Mouse (Mus musculus) kidney, embryonic 16.5 days (tissue): ENCODE measurements around the gene Ahnak2. TPM values are rescaled to one million over a fixed set of nuclear protein-coding genes. Genes with fewer than 3 reads are reported as not detected.
A peak's percentile ranks its signal among the peaks of the same experiment; 100 is the strongest.

ENCODE experiments used
- ATAC-seq: fragments of 200-750 bp; cut with Nextera tagmentation; 2 replicates; pipeline ENCODE4 v1.8.0; 2017; ENCODE audit warnings: moderate TSS enrichment; ENCODE audit not compliant: low FRiP score, low TSS enrichment
- H3K27ac ChIP-seq: fragments of 300-500 bp; sonication (generic); 2 replicates; pipeline ENCODE4 v1.5.1; 2014; ENCODE audit warnings: low read length
- H3K27me3 ChIP-seq: fragments of 300-500 bp; sonication (generic); 2 replicates; pipeline ENCODE4 v1.6.1; 2014; ENCODE audit warnings: low read length, control low read depth, mixed read lengths; ENCODE audit not compliant: insufficient read depth
- H3K36me3 ChIP-seq: fragments of 300-500 bp; sonication (generic); 2 replicates; pipeline ENCODE4 v1.6.1; 2014; ENCODE audit warnings: low read length, control low read depth, mixed read lengths; ENCODE audit not compliant: insufficient read depth
- H3K4me1 ChIP-seq: fragments of 300-500 bp; sonication (generic); 2 replicates; pipeline ENCODE4 v1.6.1; 2014; ENCODE audit warnings: low read length, control low read depth, mixed read lengths; ENCODE audit not compliant: insufficient read depth
- H3K4me2 ChIP-seq: fragments of 300-500 bp; sonication (generic); replicated peaks from 2 replicates; pipeline ENCODE4 v1.6.1; 2014; ENCODE audit warnings: low read depth, low read length
- H3K4me3 ChIP-seq: fragments of 300-500 bp; sonication (generic); 2 replicates; pipeline ENCODE4 v1.5.1; 2014; ENCODE audit warnings: mild to moderate bottlenecking, low read length
- H3K9ac ChIP-seq: fragments of 300-500 bp; sonication (generic); replicated peaks from 2 replicates; pipeline ENCODE4 v1.6.1; 2014; ENCODE audit warnings: low read length
- H3K9me3 ChIP-seq: fragments of 300-500 bp; sonication (generic); 2 replicates; pipeline ENCODE4 v1.6.1; 2016; ENCODE audit warnings: low read length, control low read depth
- WGBS: fragments of 180-500 bp; shearing (Covaris S2); extraction: QIAGEN DNeasy Blood & Tissue Kit; methylation state at CpG from one replicate; pipeline ENCODE4 v1.1.7; 2014; 5-methylcytosine and 5-hydroxymethylcytosine counted together
- polyA plus RNA-seq: library from polyadenylated mRNA; unstranded; fragments of >200 nt; fragmentation: Nextera tagmentation; extraction: Ambion mirVana; gene quantifications from 2 replicates; pipeline ENCODE4 v1.2.1, GENCODE M21; 2015

The Ahnak2 gene
- polyA plus RNA-seq, 1 experiment from 2014 or later = 1.2 TPM

DNA sequence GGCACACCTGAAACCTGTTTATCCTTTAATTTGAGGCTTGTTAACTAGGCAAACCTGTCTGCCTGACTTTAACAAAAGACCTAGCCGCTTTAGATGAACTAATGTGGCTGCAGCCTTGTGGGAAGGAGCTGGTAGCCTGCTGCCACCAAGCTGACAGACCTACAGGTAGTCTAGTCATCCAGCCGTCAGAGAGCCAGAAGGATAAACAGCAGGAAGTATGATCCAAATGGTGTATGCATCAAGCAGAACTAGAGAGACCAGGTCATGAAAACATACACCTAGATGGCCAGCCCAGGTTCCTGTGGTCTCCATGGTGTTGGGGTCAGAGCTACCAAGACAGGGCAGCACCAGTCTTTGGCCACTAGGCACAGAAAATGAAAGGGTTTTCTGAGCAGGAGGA, 32.6 kb upstream of the Ahnak2 start:
- Histone ChIP-seq H3K4me3 (no peak overlapping the region), H3K9me3 (no peaks in the 10 kb centered on the region), H3K36me3 (peaks cover 6% of the 10 kb centered on the region; the same call in 1 of the 2 replicates), H3K27me3 (no peaks in the 10 kb centered on the region), H3K27ac (no peak overlapping the region), H3K4me1 (peaks cover 8% of the 10 kb centered on the region), H3K9ac (no peak overlapping the region), H3K4me2 (no peak overlapping the region)
- ATAC-seq = no peak
- 67% methylated on average over 2 of the region's 2 CpGs for WGBS

DNA sequence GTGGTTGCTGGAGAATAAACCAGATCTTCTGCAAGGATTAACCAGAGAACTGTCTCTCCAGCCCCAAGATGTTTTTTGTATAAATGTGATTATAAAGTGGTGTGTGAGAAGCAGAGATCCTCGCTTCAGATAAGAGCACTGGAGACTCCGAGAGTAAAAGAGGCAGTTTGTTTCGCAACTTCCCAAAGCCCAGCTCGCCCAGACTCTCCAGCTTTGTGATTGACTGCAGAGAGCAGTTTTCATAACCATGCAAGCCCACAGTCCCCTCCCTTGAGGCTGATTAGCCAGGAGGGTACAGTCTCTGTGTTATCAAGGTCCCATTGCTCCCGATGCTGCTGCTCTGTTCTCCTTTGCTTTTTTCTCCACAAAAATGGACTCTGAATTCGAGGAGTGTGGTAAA, 31.1 kb upstream of the Ahnak2 start:
- Histone ChIP-seq H3K4me2 (no peak overlapping the region), H3K9me3 (no peaks in the 10 kb centered on the region), H3K27ac (no peak overlapping the region), H3K9ac (0 out of 2 replicates have a peak overlapping the region, but pooled peaks have one; percentile 16), H3K27me3 (no peaks in the 10 kb centered on the region), H3K4me1 (peaks cover 8% of the 10 kb centered on the region), H3K4me3 (no peak overlapping the region), H3K36me3 (peaks cover 6% of the 10 kb centered on the region; the same call in 1 of the 2 replicates)
- ATAC-seq = no peak
- 80% methylated on average over 6 of the region's 6 CpGs for WGBS

DNA sequence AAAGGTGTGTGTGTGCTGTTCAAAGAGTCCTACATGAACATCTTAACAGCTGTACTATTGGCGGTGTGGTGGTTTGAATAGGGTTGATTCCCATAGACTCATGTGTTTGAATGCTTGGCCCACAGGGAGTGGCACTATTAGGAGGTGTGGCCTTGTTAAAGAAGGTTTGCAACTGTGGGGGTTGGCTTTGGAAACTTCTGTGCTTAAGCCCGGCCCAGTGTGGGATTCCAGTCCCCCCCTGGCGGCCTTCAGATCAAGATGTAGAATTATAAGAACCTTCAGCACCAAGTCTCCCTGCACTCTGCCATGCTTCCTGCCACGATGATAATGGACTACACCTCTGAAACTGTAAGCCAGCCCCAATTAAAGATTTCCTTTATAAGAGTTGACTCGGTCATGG, 30.0 kb upstream of the Ahnak2 start:
- Histone ChIP-seq H3K4me2 (no peak overlapping the region), H3K9ac (no peak overlapping the region), H3K9me3 (no peaks in the 10 kb centered on the region), H3K27me3 (no peaks in the 10 kb centered on the region), H3K27ac (no peak overlapping the region), H3K4me3 (no peak overlapping the region), H3K4me1 (peaks cover 17% of the 10 kb centered on the region), H3K36me3 (peaks cover 10% of the 10 kb centered on the region; the same call in 1 of the 2 replicates)
- no peak for ATAC-seq
- 95% methylated on average over 5 of the region's 5 CpGs for WGBS

DNA sequence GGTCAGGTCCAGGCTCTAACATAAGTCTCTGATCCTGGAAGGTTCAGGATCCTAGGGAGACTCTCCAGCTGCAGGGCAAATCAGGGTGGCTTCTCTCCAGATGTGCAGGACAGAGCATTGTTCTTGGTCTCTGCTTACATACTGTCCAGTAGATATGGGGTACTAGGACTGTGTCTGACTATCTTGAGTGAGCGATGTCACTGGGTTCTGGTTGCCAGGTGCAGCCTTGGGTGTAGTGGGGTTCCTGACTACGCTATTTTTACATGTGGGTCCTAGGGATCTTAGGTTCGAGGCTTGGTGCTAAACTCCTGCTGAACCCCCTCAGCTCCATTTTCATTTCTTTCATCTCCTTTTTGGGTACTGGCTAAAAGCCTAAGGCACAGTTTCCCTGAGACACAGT, 28.1 kb upstream of the Ahnak2 start:
- ATAC-seq = no peak
- no peaks in the 10 kb centered on the region for H3K9me3 ChIP-seq
- H3K4me2 ChIP-seq = peak overlapping the region; percentile 70
- peaks cover 22% of the 10 kb centered on the region; the same call in 1 of the 2 replicates for H3K36me3 ChIP-seq
- H3K9ac ChIP-seq = peak overlapping the region; percentile 87
- H3K27ac ChIP-seq = no peak overlapping the region
- 88% methylated on average over 3 of the region's 3 CpGs for WGBS
- H3K4me3 ChIP-seq = peak overlapping the region; percentile 99
- peaks cover 35% of the 10 kb centered on the region for H3K4me1 ChIP-seq
- H3K27me3 ChIP-seq = no peaks in the 10 kb centered on the region

DNA sequence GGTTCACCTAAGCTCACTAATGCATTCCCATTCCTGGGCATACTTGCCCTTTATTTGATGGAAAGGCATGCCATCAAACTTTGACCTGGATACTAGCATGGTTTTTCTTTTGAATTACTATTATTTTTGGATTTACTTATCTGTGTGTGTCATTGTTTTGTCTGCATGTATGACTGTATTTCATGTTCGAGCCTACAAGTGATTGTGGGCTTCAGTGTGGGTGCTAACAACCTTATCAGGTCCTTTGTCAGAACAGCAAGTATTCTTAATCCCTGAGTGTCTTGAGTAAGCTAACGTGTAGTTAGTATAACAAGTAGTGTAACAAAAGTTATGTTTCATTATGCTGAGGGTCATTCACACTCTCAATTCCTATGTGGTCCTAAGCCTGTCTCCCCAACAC, 27.7 kb upstream of the Ahnak2 start:
- 35% methylated on average over 2 of the region's 2 CpGs for WGBS
- Histone ChIP-seq H3K4me2 (peak overlapping the region; percentile 70), H3K36me3 (peaks cover 22% of the 10 kb centered on the region; the same call in 1 of the 2 replicates), H3K27me3 (no peaks in the 10 kb centered on the region), H3K4me3 (peak overlapping the region; percentile 99), H3K9me3 (no peaks in the 10 kb centered on the region), H3K27ac (peak overlapping the region; percentile 64), H3K4me1 (peaks cover 36% of the 10 kb centered on the region), H3K9ac (peak overlapping the region; percentile 87)
- ATAC-seq = no peak

DNA sequence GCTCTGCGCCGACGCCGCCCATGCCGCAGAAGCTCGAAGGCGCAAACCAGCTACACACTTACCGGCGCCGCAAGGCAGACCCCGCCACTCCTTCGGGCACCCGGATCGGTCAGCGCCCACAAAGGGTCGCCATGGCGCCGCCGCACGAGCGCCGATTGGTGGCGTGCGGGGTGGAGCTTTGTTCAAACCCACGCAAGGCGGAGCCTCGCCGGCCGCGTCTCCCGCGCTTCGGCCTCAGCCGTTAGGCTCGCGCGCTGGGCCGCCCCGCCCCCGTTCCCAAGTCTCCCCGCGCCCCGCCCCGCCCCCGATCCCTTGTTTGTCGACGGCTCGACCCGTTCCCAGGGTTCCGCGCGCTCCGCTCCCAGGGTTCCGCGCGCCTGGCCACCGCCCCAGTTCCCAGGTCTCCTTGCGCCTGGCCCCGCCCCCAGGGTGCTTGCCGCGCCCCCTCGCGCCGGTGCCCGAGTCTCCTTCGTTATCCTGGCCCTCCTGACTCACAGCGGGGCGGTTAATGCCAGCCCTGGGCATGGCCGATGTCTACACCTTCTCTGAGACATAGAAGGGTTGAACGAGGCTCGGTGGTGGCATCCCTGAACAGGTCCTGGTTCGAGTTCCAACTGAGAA, 26.9 kb upstream of the Ahnak2 start, which contains the start of gene Cdca4:
TSS of gene Cdca4 (minus strand) at position 180 of the 621 bp plus-strand sequence.
- Histone ChIP-seq H3K4me1 (peaks cover 39% of the 10 kb centered on the region), H3K4me2 (peak within 1 kb of the TSS; percentile 77), H3K9ac (peak within 1 kb of the TSS; percentile 99), H3K9me3 (no peaks in the 10 kb centered on the region), H3K27me3 (no peaks in the 10 kb centered on the region), H3K36me3 (peaks cover 27% of the 10 kb centered on the region; the same call in 1 of the 2 replicates), H3K4me3 (peak within 1 kb of the TSS; percentile 99), H3K27ac (peak within 1 kb of the TSS; percentile 93)
- under 1% methylated on average over 72 of the region's 72 CpGs for WGBS
- peak; percentile 97 for ATAC-seq

DNA sequence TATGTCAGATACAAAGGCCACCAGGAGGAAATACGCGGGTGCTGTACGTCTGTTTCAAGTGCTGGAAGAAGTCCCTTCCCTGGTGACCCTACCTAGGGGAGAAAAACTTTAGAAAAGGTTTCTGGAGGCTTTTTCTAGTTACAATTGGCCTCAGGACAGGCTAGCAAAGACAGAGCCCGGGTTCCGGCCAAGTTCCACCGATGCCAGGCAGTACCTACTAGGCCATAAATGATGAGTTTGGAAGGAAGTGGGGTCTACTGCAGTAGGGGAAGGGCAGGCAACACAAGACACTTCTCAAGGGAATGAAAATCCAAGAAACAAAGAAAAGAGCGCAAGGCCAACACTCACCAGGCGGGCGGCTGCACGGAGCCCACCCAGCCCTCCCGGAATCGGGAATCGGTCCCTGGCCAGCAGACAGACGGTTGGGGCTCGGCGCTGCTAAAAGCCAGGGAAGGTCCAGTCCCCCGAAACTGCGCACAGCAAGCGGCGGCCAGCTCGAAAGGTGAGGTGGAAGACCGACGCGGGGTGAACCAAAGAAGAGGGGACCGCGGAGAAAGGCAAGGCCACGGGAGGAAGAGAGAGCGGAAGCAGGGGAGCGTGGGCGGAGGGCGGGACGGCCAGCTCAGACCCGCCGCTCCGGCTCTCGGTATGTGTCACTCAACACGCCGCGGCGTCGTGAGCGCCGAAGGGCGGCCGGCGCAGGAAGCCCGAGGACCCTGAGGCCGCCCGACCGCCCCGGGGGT, 26.2 kb upstream of the Ahnak2 start:
- under 1% methylated on average over 38 of the region's 51 CpGs for WGBS
- ATAC-seq = peak; percentile 87

DNA sequence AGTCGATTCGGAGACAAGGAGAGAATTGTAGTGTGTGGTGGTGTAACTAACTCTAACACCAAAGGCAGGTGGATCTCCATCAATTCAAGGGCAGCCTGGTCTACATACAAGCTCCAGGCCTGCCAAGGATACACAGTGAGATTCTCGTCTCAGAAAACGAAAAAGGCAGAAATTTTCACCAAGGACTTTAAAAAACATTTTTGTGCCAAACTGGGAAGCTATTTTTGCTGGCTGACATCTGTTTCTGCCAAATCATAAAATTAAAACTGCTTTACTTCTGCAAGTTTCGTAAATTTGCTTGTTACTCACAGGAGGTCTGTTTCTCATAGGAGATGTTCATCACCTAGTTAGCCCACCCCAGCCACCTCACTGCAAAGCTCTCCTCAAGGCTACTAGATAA, 23.4 kb upstream of the Ahnak2 start:
- Histone ChIP-seq H3K27me3 (no peaks in the 10 kb centered on the region), H3K9me3 (no peaks in the 10 kb centered on the region), H3K4me1 (peaks cover 56% of the 10 kb centered on the region), H3K27ac (no peak overlapping the region), H3K4me2 (no peak overlapping the region), H3K36me3 (peaks cover 39% of the 10 kb centered on the region; the same call in 1 of the 2 replicates), H3K9ac (peak overlapping the region; percentile 99), H3K4me3 (no peak overlapping the region)
- 78% methylated on average over 5 of the region's 5 CpGs for WGBS
- ATAC-seq = no peak

More for the DNA sequence above, 26.2 kb upstream of the Ahnak2 start:
- H3K9ac ChIP-seq = peak overlapping the region; percentile 99
- peaks cover 29% of the 10 kb centered on the region; the same call in 1 of the 2 replicates for H3K36me3 ChIP-seq
- H3K4me3 ChIP-seq = peak overlapping the region; percentile 99
- H3K4me2 ChIP-seq = peak overlapping the region; percentile 77
- no peaks in the 10 kb centered on the region for H3K9me3 ChIP-seq
- no peaks in the 10 kb centered on the region for H3K27me3 ChIP-seq
- peaks cover 46% of the 10 kb centered on the region for H3K4me1 ChIP-seq
- peak overlapping the region; percentile 93 for H3K27ac ChIP-seq

DNA sequence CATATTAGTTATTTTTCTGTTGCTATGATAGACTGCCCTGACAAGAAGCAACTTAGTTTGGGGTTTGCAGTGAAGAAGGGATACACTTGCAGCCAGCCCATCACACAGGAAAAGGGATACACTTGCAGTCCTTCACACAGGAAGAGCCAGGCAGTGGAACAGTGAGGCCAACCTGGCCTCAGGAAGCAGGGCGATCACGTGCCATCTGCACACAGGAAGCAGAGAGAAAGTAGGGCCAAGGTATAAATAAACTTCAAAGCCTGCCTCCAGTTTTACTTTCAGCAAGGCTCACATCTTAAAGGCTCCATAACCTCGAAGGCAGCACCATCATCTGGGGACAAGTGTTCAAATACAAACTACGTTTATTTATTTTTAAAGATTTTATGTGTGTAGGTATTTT, 20.8 kb upstream of the Ahnak2 start:
- Histone ChIP-seq H3K4me2 (no peak overlapping the region), H3K4me3 (no peak overlapping the region), H3K4me1 (peaks cover 47% of the 10 kb centered on the region), H3K9ac (no peak overlapping the region), H3K36me3 (peaks cover 63% of the 10 kb centered on the region), H3K27me3 (no peaks in the 10 kb centered on the region), H3K9me3 (no peaks in the 10 kb centered on the region), H3K27ac (no peak overlapping the region; the same call in 1 of the 2 replicates)
- WGBS = 64% methylated on average over 4 of the region's 4 CpGs
- ATAC-seq = no peak

DNA sequence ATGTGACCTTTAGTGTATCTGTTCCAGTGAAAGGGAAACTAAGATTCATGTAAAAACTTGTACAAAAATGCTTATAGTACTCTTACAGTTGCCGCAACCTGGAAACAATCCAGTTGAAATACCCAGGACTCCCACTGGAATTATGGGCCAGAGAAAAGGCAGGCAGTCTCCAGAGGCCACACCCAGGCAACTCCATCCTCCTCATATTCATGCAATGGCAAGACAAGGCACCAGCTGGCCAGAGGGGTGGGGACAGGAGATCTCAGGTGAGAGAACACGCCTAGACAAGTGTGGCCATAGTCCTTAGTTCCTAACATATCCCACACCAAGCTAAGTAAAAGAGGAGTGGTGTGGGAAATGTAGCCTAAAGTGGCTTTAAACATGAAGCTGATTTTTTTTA, 20.2 kb upstream of the Ahnak2 start:
- no peak for ATAC-seq
- 69% methylated on average over 2 of the region's 2 CpGs for WGBS
- Histone ChIP-seq H3K9ac (no peak overlapping the region), H3K4me3 (no peak overlapping the region), H3K4me1 (peaks cover 42% of the 10 kb centered on the region), H3K4me2 (no peak overlapping the region), H3K27me3 (no peaks in the 10 kb centered on the region), H3K9me3 (no peaks in the 10 kb centered on the region), H3K36me3 (peaks cover 65% of the 10 kb centered on the region), H3K27ac (no peak overlapping the region)
